Mouse (Mus musculus) activated CD4-positive, CD25-positive, alpha-beta regulatory T cell, adult 4 months (primary cell): Measurements from ENCODE around the gene Fbxo34. TPM values are rescaled to one million over a fixed set of nuclear protein-coding genes. Genes with fewer than 3 reads are reported as not detected.
A peak's percentile ranks its signal among the peaks of the same experiment; 100 is the strongest.
"Not testable (repeated sequence)": the region's sequence is repeated elsewhere in the genome, so short reads cannot be mapped to it uniquely, and the experiment has no call there.

Experiments used
- ATAC-seq: one replicate; pipeline ENCODE4 v1.8.0; 2017
- polyA plus RNA-seq, 2 experiments: library from polyadenylated mRNA; unstranded; fragments of 100-300 nt; shearing (Covaris generic); gene quantifications; one replicate each; pipeline ENCODE4 v1.2.1; 2017

Fbxo34 gene
- polyA plus RNA-seq, 2 experiments from 2014 or later, result 8.5 to 10.4 TPM

GRCm38 (mm10) chr14:47563106-47563505 lies 112.9 kb downstream of the Fbxo34 start:
- ATAC-seq, result no peak

- ATAC-seq, result peak; percentile 94
Measured at GRCm38 (mm10) chr14:47567962-47568652, 117.9 kb downstream of the Fbxo34 start.

GRCm38 (mm10) chr14:47570549-47570948 lies 120.3 kb downstream of the Fbxo34 start, which contains the start of gene Atg14:
Gene Atg14 (minus strand): TSS chr14:47570649.
- not testable (repeated sequence) for ATAC-seq

GRCm38 (mm10) chr14:47572707-47573106 lies 122.5 kb downstream of the Fbxo34 start:
- no peak for ATAC-seq

GRCm38 (mm10) chr14:47574721-47575120 lies 124.5 kb downstream of the Fbxo34 start:
- ATAC-seq, result no peak

GRCm38 (mm10) chr14:47576687-47577086 lies 126.5 kb downstream of the Fbxo34 start:
- no peak for ATAC-seq

- ATAC-seq, result no peak
Measured at GRCm38 (mm10) chr14:47578086-47578485, 127.9 kb downstream of the Fbxo34 start.

GRCm38 (mm10) chr14:47581280-47581679 lies 131.1 kb downstream of the Fbxo34 start:
- ATAC-seq, result no peak

Other genes starting within 250 kb of the Fbxo34 start
- gene Wdhd1, start 173.6 kb upstream of the Fbxo34 start, polyA plus RNA-seq, result 10 to 100 TPM; 18.2 to 18.7 TPM
- gene Socs4, start 173.5 kb upstream of the Fbxo34 start, polyA plus RNA-seq, result 1 to 10 TPM; 4.4 to 6.2 TPM
- gene Mapk1ip1l, start 152.2 kb upstream of the Fbxo34 start, polyA plus RNA-seq, result 10 to 100 TPM; 50.1 to 56.1 TPM
- 10 to 100 TPM; 43.2 to 70.4 TPM for gene Lgals3, start 82.7 kb upstream of the Fbxo34 start, polyA plus RNA-seq
- gene Dlgap5, start 32.0 kb upstream of the Fbxo34 start, polyA plus RNA-seq, result 10 to 100 TPM; 14.7 to 15.5 TPM
- 1 to 10 TPM; 8.1 to 9.2 TPM for gene Atg14, start 120.2 kb downstream of the Fbxo34 start, polyA plus RNA-seq
- 10 to 100 TPM; 51.3 to 63.1 TPM for gene Ktn1, start 198.0 kb downstream of the Fbxo34 start, polyA plus RNA-seq